Mouse (Mus musculus) retina, postnatal 1 day (tissue): ENCODE data around the gene Acta2.

Source experiments
- DNase-seq: peaks from one replicate; pipeline ENCODE4 v3.0.0-alpha.2; 2012

The Acta2 gene

DNA sequence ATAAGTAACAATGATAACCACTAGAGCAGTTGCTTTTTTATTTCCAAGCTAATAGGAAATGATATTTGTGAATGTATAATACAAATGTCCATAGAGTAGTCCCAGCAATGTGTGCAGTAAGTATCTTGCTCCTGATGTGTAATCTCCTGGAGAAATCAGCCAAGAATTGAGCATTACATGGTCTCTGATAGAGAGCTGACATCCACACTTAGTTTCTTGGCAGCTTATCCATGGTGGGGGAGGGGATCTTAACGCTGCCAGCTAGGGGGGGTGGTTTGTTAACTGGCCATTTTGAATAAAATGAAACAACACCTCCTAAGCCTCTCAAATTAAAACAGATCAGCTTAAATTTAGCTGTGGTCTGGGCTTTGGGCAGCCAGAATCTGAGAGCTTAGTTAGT lies 13.6 kb upstream of the Acta2 start:
- DNase-seq, result no peak

DNA sequence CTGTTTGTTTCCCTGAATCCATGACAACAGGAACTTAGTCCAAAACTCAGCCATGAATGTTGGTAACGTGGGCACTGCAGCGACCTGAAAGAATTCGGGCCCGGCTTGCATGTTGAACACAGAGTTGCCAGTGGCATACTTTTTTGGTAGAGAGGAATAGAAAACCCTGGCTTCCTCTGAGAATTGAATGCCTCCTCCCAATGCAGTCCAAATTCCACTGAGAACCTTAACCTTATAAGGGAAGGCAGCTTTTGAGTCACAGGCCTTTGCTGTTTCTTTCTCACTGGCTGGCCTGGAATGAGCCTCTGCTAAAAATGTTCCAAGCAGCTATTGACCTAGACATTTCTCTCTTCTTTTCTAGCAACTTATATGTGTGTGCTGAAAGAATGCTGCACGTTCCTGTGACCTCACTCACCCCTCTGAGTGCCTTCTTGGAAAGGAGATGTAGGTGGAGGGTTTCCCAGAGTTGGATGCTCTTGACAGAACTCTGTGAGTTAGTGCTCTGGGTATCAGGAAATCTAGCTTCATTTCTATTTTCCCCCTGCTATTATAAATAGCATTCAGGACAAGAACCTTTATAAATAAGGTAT lies 10.3 kb upstream of the Acta2 start:
- no peak for DNase-seq

DNA sequence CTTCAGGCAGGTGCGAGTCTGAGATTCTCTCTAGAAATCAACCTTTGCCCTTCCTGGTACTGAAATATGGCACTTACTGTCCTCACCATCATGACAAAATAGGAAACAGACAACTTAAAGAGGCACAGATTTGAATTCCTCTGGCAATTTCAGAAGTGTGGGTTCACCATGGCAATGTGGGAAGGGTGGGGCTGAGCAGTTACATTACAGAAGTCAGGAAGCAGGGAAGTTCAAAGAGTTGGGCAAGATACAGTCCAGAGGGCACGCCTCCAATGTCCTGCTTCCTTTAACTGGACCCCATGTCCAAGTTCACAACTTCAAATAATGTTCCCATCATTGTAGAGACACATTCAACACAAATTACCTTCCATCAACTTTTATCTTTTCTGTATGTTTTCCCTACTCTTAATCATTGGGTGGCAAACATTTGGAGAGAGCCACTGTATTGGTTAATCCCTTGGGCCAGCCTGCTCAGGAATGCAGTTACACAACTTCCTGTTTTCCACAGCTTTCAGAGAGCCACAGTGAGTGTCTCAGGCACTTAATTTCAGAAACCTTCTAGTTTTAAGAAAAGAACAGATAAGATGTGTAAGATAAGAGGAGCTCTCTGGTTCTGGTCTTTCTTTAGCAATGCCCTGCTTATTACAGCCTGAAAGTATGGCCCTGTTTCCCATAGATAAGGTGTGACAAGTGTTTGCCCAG lies 7.0 kb upstream of the Acta2 start:
- no peak for DNase-seq

DNA sequence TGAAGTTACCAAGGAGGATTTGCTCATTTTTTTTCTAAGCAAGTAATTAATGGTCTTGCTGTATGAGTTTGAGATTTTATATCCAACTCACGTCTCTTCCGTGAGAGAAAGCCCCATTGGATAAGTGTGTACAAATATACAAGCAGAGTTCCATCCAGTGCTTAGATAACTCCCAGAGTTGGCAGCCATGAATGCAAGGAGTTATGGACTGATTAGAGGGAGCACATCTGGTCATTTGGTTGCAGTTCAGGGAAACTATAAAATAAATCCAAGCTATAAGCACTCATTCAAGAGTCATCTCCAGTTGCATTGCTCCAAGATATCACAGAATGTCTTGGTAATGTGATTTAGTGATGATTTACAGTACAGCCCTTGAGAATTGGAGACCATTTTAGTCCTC lies 1.5 kb upstream of the Acta2 start:
- no peak for DNase-seq

DNA sequence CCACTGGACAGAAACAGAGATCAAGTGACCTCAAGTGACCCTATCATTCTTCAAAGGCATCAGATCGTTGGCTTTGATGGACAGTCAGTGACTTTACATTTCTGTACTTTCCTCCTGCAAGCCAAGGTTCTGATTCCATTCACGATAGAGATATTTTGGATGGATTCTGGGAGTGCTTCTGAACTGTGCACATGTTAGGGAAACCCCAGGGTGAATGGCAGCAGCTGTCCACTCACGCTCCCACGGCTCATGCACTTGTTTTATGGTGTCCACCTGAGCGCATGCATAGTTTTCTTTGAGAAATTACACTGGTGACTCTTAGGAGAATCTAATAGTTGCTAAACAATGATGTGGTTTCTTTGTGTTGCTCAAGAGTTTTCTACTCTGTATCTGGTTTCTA lies 759 bp upstream of the Acta2 start:
- no peak for DNase-seq

DNA sequence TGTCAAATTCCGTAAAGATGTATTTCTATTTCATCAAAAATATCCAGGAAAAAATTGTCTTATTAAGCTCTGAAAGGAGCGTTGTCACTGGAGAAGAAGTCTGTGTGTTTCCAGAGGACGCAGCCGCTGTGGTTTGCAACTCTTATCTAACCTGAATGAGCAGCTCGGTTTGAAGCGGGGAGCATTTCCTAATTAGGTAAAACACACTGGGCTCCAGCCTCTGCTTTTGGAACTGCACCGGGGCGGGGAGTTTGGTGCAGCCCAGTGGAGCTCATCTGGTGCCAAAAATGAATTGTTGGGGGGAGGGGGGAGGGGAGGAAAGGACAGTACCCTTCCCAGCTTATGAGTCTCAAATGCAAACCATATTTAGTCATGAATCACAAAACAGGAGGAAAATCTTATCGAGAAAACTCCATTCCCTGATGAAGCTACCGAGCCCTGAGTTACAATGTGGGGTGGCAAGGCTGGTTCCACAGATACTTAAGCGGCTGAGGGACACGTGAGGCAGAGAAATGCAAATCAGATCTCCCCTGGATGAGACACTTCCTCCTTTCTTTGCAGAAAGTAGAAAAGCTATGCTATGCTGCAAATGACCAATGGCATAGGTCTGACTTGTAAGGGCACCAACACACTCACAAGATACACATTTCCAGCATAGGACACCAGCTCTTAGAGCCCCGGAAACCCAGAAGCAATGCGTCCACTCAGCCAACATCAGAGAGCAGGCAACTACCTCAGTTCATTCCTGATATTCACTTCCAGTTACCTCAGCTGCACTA lies 1.1 kb downstream of the Acta2 start:
- DNase-seq, result no peak

DNA sequence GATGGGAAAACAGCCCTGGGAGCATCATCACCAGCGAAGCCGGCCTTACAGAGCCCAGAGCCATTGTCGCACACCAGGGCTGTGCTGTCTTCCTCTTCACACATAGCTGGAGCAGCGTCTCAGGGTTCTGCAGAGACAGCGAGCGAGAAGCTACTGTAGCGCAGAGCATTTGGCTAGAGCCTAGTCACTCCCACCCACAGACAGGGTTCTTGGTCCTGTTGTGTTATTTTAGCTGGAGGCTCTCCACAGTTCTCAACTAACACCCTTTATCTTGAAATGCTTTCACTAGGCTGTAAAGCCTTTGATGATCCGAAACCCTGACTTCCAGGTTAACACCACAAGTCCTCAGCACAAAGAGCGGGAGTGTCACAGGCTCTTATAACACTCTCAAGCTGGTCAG lies 2.9 kb downstream of the Acta2 start:
- no peak for DNase-seq

DNA sequence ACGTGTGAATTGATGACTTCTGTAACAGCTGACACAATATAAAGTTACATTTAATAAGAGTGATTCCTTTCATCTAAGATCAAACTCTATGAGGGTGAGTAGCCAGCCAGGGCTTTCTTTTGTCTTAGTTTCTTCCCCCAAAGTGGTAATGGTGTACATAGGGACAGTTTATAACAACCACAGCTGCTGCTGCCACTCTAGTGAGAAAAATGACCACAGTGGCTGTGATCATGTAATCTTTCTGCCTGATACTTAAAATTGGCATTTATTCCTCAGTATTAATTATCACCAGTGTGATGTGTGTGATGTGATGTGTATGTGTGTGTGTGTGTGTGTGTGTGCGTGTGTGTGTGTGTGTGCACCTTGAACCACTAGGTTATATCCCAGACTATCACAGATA lies 3.5 kb downstream of the Acta2 start:
- DNase-seq, result no peak

DNA sequence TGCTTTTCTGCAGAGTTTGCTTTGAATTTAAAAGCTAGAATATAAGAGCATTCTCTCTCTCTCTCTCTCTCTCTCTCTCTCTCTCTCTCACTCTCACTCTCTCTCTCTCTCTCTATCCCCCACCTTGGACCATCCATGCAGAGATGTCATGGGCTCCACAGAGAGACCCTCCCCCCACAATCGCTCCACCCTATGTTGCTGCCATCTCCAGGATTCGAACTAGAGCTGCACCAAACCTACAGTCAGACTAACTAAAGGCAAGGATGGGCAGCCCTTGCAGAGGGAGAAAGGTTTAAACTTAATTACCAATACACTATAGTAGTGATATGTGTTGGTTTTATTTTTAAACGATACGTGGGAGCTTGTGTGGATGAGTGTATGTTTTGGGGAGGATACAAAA lies 4.8 kb downstream of the Acta2 start:
- no peak for DNase-seq

DNA sequence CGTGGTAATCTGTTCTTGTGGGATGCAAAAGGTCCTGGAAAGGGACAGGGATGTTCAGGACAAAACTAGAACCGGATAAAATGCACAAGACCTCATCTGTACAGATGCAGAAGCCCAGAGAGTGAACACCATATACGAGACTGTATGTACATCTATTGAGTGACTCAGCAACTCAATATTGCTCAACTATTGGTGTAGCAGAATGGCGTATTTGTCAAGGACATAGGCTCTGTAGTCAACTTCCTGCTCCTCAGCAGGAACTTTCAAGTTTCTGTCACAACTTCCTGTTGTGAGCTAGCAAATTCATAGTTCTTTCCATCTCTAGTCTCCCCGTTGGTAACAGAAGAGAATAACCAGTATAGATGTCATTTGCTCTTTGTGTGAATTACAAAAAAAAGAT lies 6.8 kb downstream of the Acta2 start:
- no peak for DNase-seq

DNA sequence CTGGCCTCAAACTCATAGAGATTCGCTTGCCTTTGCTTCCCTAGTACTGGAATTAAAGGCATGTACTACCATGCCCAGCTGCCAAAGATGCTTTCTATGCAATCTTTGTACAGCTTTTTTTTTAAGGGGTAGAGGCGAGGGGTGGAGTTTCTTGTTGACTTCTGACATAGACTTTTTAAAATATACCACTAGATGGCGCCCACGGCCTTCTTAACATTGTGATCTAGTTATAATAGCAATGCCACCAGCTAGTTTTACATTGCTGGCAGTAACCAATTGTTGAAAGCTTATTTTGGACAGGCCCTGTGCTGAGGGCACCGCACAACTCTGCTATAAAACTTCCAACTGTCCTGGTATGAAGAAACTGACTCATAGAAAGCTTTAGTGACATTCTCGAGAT lies 11.3 kb downstream of the Acta2 start:
- DNase-seq, result peak; percentile 85

DNA sequence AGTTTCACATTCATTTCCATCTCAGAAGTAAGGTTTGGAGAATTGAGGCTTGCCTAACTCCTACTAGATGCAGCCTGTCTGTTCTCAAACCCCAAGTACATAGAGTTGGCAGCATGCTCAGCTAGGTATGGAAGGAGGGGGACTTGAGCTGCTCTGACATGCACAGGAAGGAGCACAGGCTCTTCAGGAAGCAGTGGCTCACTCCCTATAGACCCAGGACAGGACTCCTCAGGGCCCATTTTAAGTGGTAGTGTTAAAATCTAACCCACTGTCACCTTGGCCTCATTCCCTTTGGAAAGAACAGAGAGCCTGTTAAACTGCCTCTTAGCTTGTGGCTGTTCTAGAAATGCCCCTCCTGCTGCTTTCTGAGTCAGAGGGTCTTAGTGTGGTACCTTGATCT lies 12.5 kb downstream of the Acta2 start:
- no peak for DNase-seq

DNA sequence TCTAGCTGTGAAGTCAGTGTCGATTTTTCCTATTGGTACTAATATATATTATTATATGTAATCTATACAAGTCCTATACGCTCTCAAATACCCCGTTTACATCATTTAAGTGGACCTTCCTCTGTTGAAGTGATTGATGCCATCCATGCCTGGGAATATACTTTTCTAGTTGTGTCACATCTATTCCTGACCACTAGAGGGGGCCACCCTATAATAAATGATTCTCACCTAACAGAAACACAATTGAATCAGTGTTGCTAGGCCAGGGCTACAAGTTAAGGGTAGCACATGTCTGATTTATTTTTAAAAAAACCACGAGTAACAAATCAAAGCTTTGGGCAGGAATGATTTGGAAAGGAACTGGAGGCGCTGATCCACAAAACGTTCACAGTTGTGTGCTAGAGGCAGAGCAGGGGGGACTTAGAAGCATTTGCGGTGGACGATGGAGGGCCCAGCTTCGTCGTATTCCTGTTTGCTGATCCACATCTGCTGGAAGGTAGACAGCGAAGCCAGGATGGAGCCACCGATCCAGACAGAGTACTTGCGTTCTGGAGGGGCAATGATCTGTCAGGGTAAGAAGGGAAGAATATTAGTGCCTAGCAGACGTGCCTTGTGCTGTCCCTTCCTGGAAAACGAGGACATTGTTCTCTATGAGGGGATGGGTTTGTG lies 14.0 kb downstream of the Acta2 start:
- DNase-seq, result peak; percentile 54

DNA sequence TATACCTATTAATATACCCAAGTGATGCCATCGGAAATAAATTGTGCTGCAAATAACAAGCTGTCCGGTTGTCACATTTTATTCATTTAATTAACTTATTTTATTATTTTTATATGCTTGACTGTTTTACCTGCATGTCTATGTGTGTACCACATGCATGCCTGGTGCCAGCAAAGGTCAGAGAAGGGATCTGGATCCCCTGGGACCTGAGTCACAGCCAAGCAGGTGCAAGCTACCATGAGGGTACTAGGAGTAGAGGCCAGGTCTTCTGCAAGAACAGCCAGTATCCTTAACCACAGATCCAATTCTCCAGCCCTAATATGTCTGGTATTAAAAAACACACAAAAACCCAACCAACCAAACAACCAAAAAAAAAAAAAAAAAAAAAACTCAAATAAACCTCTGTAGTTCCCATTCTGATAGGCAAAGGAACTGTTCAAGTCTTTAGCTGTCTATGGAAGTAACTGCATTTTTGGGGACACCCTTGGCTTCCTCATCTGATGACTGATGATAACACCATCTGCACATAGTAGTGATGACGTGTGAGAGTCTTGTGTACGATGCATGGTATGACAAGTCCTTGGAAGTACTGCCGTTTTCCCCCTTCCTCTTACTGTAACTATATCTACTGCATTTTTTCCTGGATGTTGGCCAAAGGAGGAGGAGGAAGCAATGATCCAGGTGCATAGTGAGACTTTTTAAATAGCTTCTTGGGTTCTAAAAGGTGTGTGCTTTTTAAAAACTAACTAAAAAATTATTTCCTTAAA lies 14.9 kb downstream of the Acta2 start:
- DNase-seq, result no peak

DNA sequence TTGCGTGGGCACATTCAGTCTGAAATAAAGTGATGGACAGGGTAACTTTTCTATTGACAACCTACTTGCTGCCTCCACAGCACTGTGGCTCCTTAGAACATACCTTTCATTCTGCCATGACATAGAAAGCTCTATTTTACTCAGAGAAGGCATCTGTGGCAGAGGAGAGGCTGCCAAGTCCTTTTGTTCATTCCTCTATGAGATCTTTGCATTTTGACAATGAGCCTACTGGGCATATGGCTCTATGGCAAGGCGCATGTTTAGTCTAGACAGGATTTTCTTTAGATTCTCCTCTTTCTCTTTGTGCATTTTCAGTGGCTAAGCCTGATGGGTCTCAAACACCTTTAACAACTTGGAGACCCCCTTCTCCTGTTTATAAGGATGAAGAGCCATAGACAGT lies 17.6 kb downstream of the Acta2 start:
- no peak for DNase-seq

DNA sequence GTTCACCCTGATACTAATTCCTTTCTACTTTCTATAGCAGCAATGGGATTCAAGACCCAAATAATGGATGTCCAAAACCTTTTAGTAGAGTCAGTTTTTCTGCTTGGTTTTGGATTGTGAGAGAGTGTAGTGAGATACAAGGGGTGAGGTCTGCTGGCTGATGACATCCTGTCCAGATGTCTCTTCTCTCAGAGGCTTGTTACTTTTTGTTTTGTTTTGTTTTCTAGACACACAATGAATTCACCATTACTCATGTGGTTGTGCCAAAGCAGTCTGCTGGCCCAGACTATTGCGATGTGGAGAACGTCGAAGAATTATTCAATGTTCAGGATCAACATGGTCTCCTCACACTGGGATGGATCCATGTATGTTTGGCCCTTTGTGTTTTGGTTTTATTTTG lies 19.3 kb downstream of the Acta2 start:
- no peak for DNase-seq

DNA sequence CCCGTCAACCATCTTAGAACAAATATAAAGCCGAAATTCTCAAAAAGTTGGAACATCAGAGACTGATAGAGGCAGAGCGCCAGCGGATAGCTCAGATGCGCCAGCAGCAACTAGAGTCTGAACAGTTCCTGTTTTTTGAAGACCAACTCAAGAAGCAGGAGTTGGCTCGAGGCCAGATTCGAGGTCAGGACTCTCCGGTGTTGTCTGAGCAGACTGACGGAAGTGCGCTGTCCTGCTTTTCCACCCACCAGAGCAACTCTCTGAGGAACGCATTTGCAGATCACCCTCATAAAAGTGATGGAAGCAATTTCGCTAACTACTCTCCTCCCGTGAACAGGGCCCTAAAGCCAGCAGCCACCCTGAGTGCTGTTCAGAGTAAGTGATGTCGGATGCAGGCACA lies 21.4 kb downstream of the Acta2 start:
- DNase-seq, result no peak

DNA sequence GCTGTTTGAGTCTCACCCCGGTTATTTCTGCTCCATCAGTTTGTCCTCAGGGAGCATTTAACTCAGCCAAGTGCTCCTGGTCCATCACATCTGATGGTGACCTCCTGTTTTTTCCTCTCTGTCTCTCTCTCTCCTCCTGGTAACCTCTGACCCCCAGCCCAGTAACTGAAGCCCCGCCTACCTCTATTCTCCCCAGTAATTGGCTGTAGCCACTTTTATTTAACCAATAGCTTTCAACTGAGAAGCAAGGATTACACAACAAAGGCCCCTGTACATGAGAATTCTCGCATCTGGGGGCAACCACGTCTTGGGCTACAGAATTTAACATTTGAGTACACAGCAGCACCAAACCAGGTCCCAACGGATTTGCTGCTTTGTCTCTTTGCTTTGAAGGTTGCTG lies 23.1 kb downstream of the Acta2 start:
- peak; percentile 3 for DNase-seq

DNA sequence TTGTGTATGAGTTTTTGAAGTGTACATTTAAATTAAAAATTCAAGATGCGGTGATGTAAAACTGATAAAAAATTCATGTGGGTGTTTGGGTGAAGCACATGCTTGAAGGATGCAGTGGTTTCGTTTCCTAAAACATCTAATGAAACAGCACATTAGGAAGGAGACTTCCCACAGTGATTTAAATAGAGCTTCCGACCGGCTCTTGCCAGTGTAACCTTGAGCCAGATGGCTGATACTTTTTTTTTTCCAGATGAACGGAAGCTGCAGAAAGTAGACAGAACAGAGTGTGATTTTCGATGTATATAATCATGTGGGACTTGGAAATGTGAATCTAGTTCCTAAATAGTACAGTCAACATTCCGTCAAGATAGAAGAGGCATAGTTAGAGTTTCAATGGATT lies 23.8 kb downstream of the Acta2 start:
- no peak for DNase-seq

DNA sequence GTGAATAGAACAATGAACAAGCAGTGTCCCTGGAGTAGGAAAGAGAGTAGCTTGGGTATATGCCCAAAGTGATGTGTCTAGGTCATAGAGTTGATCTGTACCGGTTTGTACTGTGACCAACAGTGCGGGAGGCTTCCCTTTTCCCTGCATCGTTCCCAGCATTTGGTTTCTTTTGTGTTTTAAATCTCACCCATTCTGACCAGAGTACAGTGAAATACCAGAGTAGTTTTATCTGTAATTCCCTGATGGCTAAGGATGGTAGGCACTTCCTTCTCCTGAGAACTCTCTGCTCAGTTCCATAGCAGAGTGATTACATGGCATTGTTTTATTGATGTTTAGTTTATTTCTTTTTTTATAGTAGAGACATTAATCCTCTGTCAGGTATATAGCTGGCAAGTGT lies 32.6 kb downstream of the Acta2 start:
- no peak for DNase-seq

DNA sequence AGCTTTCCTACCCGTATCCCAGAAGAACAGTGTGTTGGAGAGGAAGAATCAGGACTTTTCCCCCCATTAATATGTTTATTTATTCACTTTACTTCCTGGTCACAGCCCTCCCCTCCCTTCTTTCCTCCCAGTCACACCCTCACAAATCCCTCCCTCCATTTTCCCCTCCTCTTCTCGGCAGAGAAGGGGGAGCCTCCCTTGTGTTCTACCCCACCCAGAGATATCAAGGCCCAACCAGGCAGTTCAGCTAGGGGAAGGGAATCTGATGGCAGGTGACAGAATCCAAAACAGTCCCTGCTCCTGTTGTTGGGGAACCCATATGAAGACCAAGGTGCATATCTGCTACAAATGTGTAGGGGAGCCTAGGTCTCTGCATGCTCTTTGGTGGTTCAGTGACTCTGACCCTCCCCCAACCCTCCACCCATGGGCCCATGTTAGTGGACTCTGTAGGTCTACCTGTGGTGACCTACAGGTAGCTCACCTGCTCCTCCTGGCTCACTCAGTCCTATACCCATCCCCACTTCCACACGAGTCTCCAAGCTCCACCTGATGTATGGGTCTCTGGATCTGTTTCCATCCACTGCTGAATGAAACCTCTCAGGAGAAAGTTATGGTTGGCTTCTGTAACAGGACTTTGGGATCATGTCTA lies 34.5 kb downstream of the Acta2 start:
- no peak for DNase-seq

DNA sequence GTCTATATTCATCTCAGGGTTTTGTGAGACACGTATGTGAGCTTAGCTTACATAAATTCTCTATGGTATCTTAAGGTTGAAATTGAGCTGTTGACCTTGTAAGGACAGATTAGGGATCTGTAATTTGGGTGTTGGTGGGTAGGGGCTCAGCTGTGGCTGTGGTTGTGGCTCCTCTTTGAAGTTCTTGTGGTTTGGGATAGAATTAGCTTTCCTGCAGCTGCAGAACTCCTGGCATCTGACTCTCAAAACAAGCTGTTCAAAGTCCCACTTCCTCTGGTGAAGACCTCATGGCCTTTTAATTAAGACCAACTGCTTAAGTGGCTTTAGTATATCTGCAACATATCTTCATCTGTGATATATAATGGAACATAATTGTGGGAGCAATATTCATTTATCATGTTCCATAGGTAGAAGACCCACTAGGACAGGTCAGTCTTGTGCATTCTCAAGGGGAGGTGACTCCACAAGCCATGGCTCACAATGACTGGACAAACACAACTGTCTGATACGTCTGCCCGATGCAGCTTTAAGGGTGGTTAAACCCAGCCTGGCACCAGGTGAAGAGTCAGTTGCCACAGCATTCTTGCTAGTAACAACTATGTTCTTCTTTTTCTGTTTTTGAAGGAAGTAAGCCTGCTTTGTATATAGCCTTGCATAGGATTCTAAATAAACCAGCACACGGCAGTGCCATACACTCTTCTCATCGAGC lies 36.0 kb downstream of the Acta2 start:
- DNase-seq, result no peak
